Mouse (Mus musculus) embryonic facial prominence, embryonic 12.5 days (tissue): ENCODE measurements around the gene Nos1ap. TPM values are rescaled to one million over a fixed set of nuclear protein-coding genes. Genes with fewer than 3 reads are reported as not detected.
A peak's percentile ranks its signal among the peaks of the same experiment; 100 is the strongest.

Experiments
- ATAC-seq: fragments of 200-750 bp; cut with Nextera tagmentation; 2 replicates; pipeline ENCODE4 v1.8.0; 2017; ENCODE audit not compliant: insufficient number of reproducible peaks, insufficient read depth, low FRiP score, low TSS enrichment
- H3K27ac ChIP-seq: fragments of 300-500 bp; sonication (generic); 2 replicates; pipeline ENCODE4 v1.5.1; 2016; ENCODE audit warnings: mild to moderate bottlenecking
- H3K27me3 ChIP-seq: fragments of 300-500 bp; sonication (generic); 2 replicates; pipeline ENCODE4 v1.6.1; 2016; ENCODE audit warnings: mild to moderate bottlenecking, moderate library complexity
- H3K36me3 ChIP-seq: fragments of 300-500 bp; sonication (generic); 2 replicates; pipeline ENCODE4 v1.6.1; 2016; ENCODE audit warnings: mild to moderate bottlenecking
- H3K4me1 ChIP-seq: fragments of 300-500 bp; sonication (generic); 2 replicates; pipeline ENCODE4 v1.6.1; 2016
- H3K4me2 ChIP-seq: fragments of 300-500 bp; sonication (generic); replicated peaks from 2 replicates; pipeline ENCODE4 v1.6.1; 2016; ENCODE audit warnings: mild to moderate bottlenecking, moderate library complexity
- H3K4me3 ChIP-seq: fragments of 300-500 bp; sonication (generic); 2 replicates; pipeline ENCODE4 v1.5.1; 2016; ENCODE audit warnings: mild to moderate bottlenecking
- H3K9ac ChIP-seq: fragments of 300-500 bp; sonication (generic); 2 replicates; pipeline ENCODE4 v1.6.1; 2016; ENCODE audit warnings: mild to moderate bottlenecking, moderate library complexity
- H3K9me3 ChIP-seq: fragments of 300-500 bp; sonication (generic); 2 replicates; pipeline ENCODE4 v1.6.1; 2016; ENCODE audit warnings: mild to moderate bottlenecking, moderate library complexity
- WGBS: fragments of 180-500 bp; shearing (Covaris S2); methylation state at CpG from one replicate; pipeline ENCODE4 v1.1.7; 2016; 5-methylcytosine and 5-hydroxymethylcytosine counted together
- polyA plus RNA-seq: library from polyadenylated mRNA; unstranded; fragments of >200 nt; fragmentation: Nextera tagmentation; extraction: Ambion mirVana; gene quantifications from 2 replicates; pipeline ENCODE4 v1.2.1, GENCODE M21; 2016

The Nos1ap gene
- polyA plus RNA-seq, 1 experiment from 2014 or later = 10.9 TPM

DNA sequence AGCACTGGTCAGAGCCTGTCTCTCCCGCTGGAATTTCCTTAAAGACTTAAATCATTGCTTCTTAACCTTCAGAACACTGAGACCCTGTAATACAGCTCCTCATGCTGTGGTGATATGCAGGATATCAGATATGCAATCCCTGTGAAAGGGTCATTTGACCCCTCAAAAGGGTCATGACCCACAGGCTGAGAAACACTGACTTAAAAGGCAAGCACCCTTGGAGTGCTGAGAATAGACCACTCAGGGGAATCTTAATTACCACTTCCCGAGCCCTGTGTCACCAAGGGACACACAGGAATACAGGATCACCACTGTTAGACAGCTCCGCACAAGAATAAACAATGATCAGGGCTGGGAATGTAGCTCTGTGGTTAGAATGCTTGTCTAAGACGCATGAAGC lies 91.0 kb downstream of the Nos1ap start:
- no peaks in the 10 kb centered on the region for H3K36me3 ChIP-seq
- H3K9me3 ChIP-seq = no peaks in the 10 kb centered on the region
- no peak overlapping the region for H3K4me2 ChIP-seq
- no peaks in the 10 kb centered on the region for H3K27me3 ChIP-seq
- no peak overlapping the region for H3K9ac ChIP-seq
- WGBS = 19% methylated on average over 4 of the region's 4 CpGs
- peak; percentile 18; the same call in 1 of the 2 replicates for ATAC-seq
- H3K4me3 ChIP-seq = no peak overlapping the region
- H3K27ac ChIP-seq = no peak overlapping the region
- H3K4me1 ChIP-seq = peaks cover 19% of the 10 kb centered on the region; the same call in 1 of the 2 replicates

DNA sequence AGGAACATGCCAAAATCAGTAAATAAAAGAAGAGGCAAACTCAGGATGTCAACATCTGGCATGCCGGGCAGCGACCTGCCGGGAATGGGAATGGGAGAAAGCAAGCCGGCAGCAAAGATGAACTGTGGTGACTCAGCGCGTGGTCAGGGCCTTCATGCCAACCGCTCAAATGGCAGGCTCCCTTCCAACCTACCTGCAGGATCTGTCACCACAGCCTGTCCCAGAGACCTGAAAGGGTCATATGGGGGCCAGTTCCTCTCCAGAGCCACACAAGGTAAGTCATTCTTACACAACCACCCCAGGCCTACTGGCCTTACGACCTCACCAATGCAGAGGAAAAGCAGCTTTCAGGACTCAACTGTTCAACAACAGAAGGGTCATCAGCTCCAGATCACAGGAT lies 93.4 kb downstream of the Nos1ap start:
- Histone ChIP-seq H3K27ac (no peak overlapping the region), H3K4me1 (peaks cover 7% of the 10 kb centered on the region; the same call in 1 of the 2 replicates), H3K27me3 (no peaks in the 10 kb centered on the region), H3K36me3 (no peaks in the 10 kb centered on the region), H3K4me2 (no peak overlapping the region), H3K9me3 (no peaks in the 10 kb centered on the region), H3K4me3 (no peak overlapping the region), H3K9ac (no peak overlapping the region)
- 85% methylated on average over 8 of the region's 8 CpGs for WGBS
- no peak for ATAC-seq

DNA sequence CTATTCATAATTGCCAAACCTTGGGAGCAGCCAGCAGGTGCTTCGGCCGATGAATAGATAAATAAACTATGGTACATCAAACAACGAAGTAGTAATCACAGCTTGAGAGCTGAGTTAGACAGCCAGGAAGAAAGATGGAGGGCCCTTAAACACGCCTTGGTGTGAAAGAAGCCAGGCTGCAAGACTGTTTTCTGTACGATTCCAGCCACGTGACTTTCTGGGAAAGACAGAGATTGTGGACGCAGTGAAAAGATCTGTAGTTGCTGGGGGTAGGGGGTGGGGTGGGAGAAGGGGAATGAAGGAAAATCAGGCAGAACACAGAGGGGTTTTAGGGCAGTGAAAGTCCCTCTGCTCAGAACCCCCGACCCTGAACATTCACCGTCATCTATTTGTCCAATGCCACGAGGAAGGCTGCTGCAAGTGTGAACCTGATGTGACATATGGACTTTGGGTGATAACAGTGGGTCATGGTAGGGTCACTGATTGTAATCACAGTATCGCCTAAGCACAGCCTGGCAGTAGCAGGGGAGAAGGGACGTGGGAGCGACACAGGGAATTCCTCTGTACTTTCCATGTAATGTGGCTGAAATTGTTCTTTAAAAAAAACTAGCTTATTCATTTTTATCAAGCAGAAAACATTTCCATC lies 94.0 kb downstream of the Nos1ap start:
- no peak overlapping the region for H3K4me3 ChIP-seq
- H3K4me2 ChIP-seq = no peak overlapping the region
- H3K27me3 ChIP-seq = no peaks in the 10 kb centered on the region
- H3K9me3 ChIP-seq = no peaks in the 10 kb centered on the region
- H3K9ac ChIP-seq = no peak overlapping the region
- ATAC-seq = no peak
- peaks cover 7% of the 10 kb centered on the region; the same call in 1 of the 2 replicates for H3K4me1 ChIP-seq
- H3K27ac ChIP-seq = no peak overlapping the region
- WGBS = 61% methylated on average over 13 of the region's 13 CpGs
- H3K36me3 ChIP-seq = no peaks in the 10 kb centered on the region

DNA sequence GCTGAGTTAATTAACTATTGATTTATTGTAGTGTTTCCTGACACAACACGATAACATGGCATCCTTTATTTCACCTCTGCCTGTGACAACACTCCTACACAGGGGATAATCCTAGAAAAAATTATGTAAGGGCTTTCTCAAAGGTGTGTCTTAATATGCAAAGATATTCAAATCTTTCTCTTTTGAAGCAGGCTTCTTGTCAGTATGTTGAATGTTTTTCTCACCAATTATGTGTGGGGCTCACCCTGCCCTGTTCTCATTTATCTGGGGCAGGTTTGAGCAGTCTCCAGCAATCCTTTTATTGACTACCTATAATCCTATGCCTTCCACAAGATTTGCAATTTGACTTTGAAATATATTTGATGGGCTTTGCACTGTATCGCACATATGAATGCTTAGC lies 97.1 kb downstream of the Nos1ap start:
- WGBS = 90% methylated on average over 2 of the region's 2 CpGs
- H3K36me3 ChIP-seq = no peaks in the 10 kb centered on the region

DNA sequence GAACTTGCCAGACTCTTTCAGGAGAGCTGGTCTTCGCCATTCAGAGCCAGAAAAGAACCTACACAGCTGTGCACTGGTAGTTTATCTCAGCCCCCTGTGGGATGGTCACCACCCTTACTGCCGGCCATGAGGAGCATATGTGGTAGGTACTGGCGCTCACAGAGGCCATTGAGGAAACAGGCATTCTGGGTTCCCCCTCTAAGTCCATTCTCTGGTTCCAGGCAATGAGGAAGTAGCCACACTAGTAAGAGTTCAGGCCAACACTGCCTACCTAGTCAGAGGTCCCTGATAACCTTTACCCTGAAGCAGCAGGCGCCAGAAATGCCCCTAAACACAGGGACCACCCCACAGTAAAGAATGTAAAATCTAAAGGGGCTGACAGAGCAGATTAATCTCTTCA lies 97.6 kb downstream of the Nos1ap start:
- H3K4me1 ChIP-seq = no peaks in the 10 kb centered on the region
- ATAC-seq = no peak
- 81% methylated on average over 4 of the region's 4 CpGs for WGBS
- no peak overlapping the region for H3K9ac ChIP-seq
- H3K27ac ChIP-seq = no peak overlapping the region
- no peaks in the 10 kb centered on the region for H3K36me3 ChIP-seq
- H3K4me3 ChIP-seq = no peak overlapping the region
- no peaks in the 10 kb centered on the region for H3K9me3 ChIP-seq
- H3K27me3 ChIP-seq = no peaks in the 10 kb centered on the region
- H3K4me2 ChIP-seq = no peak overlapping the region

More for the DNA sequence above, 97.1 kb downstream of the Nos1ap start:
- no peak overlapping the region for H3K9ac ChIP-seq
- no peak for ATAC-seq
- no peaks in the 10 kb centered on the region for H3K27me3 ChIP-seq
- no peaks in the 10 kb centered on the region for H3K4me1 ChIP-seq
- H3K9me3 ChIP-seq = no peaks in the 10 kb centered on the region
- H3K4me3 ChIP-seq = no peak overlapping the region
- H3K4me2 ChIP-seq = no peak overlapping the region
- no peak overlapping the region for H3K27ac ChIP-seq

DNA sequence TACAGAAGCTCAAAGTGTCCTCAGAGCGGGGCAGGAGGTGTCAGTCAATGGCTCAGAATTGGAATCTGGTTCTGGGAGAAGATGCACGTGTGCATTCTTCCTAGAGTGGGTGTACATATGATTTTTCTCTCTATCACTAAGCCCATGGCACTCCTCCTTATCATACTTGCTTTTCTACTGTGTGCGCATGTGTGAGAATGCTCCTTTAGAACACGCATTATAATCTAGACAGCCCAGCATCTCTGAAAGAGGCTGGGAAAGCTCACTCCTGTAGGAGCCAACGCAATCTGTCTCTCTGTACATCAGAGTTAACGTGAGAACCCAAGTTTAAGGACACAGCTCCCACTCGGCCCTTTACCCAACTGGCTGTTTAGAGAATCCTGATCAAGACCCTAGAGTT lies 99.7 kb downstream of the Nos1ap start:
- 0 out of 2 replicates have a peak, but pooled peaks cover 3% of the 10 kb centered on the region for H3K4me1 ChIP-seq
- H3K36me3 ChIP-seq = no peaks in the 10 kb centered on the region
- H3K4me3 ChIP-seq = no peak overlapping the region
- ATAC-seq = no peak
- H3K9me3 ChIP-seq = no peaks in the 10 kb centered on the region
- no peak overlapping the region for H3K4me2 ChIP-seq
- no peak overlapping the region for H3K27ac ChIP-seq
- 89% methylated on average over 7 of the region's 7 CpGs for whole genome bisulfite sequencing
- no peak overlapping the region for H3K9ac ChIP-seq
- H3K27me3 ChIP-seq = no peaks in the 10 kb centered on the region

DNA sequence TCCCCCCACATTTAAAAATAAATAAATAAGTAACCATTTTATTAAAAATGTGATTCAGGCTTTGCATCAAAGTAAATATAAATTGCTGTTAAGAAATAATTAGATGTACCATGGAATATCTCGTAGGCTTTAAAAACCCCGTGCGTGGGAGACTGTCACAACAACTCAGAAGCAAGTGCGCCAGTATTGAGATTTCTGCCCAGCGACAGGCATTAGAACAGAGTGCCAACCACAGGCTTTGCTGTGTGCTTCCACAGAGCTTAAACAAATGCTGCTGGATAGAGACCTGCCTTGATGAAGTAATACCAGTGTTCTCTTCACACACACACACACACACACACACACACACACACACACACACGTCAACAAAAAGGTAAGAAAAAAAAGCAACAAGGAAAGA lies 100.2 kb downstream of the Nos1ap start:
- Histone ChIP-seq H3K4me1 (0 out of 2 replicates have a peak, but pooled peaks cover 3% of the 10 kb centered on the region), H3K4me2 (no peak overlapping the region), H3K27ac (no peak overlapping the region), H3K9me3 (no peaks in the 10 kb centered on the region), H3K4me3 (no peak overlapping the region), H3K9ac (no peak overlapping the region), H3K36me3 (no peaks in the 10 kb centered on the region), H3K27me3 (no peaks in the 10 kb centered on the region)
- no peak for ATAC-seq
- 88% methylated on average over 6 of the region's 6 CpGs for WGBS

DNA sequence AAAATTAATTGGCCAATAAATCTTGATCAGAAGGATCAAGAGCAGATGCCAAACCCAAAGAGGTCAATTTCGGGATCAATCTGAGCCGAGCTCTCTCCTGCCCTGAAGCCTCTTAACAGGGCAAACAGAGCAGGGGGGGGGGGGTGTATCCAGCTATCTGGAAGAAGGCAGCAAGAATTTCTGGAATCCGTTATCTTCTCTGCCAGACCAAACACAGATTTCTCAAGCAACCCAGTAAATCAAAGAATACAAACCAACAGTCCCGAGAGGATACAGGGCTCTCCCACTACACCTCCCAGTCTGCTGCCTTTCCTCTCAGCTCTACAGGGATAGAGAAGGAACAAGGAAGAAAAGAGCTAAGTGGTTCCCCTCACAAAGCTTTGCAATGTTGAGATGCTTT lies 104.5 kb downstream of the Nos1ap start:
- ATAC-seq = no peak
- no peaks in the 10 kb centered on the region for H3K27me3 ChIP-seq
- H3K36me3 ChIP-seq = no peaks in the 10 kb centered on the region
- no peaks in the 10 kb centered on the region for H3K9me3 ChIP-seq
- 10% methylated on average over 4 of the region's 4 CpGs for WGBS
- no peak overlapping the region for H3K4me2 ChIP-seq
- H3K4me1 ChIP-seq = peaks cover 3% of the 10 kb centered on the region; the same call in 1 of the 2 replicates
- H3K27ac ChIP-seq = no peak overlapping the region
- H3K9ac ChIP-seq = no peak overlapping the region
- no peak overlapping the region for H3K4me3 ChIP-seq

DNA sequence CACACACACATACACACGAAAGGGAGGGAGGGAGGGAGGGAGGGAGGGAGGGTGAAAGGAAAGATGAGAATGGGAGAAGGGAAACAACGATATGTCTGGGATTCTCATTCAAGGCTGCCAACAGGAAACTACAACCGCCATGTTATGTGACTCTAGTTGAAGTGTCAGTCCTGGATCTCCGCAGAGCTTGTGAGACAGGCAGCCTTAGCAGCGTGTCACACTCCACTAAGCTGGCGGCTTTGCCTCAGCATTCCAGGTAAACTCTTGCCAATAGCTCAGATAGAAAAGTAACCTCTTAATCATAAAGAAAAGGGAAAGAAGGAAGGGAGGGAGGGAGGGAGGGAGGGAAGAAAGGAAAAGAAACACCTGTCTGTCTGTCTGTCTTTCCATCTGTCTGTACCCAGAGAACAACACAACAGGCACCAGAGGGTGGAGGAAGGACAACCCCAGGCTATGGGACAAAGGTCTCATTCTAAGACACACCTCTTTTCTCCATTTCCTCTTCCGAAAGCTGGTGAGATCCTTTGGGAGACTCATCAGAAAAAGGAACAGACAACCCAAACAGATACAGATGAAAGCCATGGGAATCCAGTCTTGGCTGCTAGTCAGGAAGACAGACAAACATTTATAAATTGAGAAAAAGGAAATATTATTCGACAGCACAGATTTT lies 107.3 kb downstream of the Nos1ap start:
- Histone ChIP-seq H3K4me1 (peaks cover 23% of the 10 kb centered on the region), H3K27me3 (no peaks in the 10 kb centered on the region), H3K4me3 (no peak overlapping the region), H3K27ac (no peak overlapping the region), H3K4me2 (no peak overlapping the region), H3K9ac (no peak overlapping the region), H3K9me3 (no peaks in the 10 kb centered on the region), H3K36me3 (no peaks in the 10 kb centered on the region)
- 74% methylated on average over 7 of the region's 8 CpGs for WGBS
- ATAC-seq = no peak

DNA sequence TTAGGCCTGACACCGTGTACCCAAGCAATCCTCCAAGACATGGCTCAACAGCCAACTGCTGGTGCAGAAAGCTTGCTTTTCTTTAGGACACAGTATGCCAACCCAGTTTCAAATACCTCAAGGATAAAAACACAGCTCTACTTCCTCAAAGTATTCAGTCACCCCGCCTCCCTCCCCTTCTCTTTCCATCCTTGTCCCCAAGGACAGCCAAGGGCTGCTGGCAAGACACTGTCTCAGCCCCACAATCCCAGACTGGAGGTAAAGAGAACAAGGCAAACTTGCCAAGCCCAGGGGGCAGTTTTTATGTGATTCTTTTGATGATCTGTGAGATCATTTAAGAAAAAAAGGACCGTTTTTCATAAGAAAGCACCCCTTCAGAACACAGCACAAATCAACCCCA lies 108.6 kb downstream of the Nos1ap start:
- Histone ChIP-seq H3K9ac (no peak overlapping the region), H3K9me3 (no peaks in the 10 kb centered on the region), H3K27ac (no peak overlapping the region), H3K4me2 (no peak overlapping the region), H3K27me3 (no peaks in the 10 kb centered on the region), H3K4me3 (no peak overlapping the region), H3K36me3 (no peaks in the 10 kb centered on the region), H3K4me1 (peaks cover 25% of the 10 kb centered on the region)
- no peak for ATAC-seq
- 54% methylated on average over 3 of the region's 3 CpGs for WGBS

DNA sequence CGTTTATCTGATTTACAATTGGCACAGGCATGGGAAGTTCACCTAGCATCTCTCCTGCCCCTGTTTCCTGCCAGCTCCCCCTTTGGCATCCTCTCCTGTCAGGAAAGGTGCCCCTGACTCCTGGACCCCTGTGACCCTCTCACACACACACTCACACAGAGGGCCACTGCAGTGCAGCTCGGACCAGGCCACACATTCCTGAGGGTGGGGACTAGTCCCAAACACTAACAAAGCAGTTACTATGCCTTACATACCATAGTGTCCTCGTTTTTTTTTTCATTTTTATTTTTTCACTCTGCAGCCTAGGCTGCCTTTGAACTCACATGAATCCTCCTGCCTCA lies 110.2 kb downstream of the Nos1ap start:
- WGBS = 12% methylated on average over 3 of the region's 3 CpGs
- no peak overlapping the region for H3K27ac ChIP-seq

DNA sequence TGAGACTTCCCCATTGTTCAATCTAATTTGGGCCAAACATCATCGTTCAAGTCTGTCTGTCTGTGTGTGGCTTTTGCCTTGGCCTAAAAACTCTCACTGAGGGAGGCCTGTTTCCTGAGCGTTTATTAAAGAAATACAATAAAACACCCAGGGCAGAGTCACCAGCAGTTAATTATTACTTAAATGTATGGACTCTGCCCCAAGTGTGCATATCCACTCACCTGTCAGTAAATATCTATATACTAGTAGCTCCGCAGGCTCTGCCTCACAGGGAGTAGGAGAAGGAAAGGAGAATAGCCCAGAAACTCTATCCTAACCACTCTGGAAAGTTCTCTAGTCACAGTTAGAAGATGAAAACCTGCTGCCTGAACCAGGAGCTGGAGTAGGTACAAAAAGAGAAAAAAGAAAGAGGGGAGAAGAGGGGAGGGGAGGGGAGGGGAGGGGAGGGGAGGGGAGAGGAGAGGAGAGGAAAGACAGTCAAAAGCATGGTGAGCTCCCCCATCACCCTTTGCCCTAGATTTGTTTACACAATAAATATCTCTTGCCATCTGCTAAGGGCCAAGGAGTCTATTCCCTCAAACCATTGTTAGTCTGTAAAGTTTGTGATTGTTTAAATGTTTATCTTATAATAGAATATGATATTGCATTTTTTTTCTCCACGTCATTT lies 110.7 kb downstream of the Nos1ap start:
- Histone ChIP-seq H3K9ac (no peak overlapping the region), H3K9me3 (no peaks in the 10 kb centered on the region), H3K27ac (0 out of 2 replicates have a peak overlapping the region, but pooled peaks have one; percentile 26), H3K36me3 (no peaks in the 10 kb centered on the region), H3K4me2 (no peak overlapping the region), H3K4me3 (no peak overlapping the region), H3K27me3 (no peaks in the 10 kb centered on the region), H3K4me1 (peaks cover 22% of the 10 kb centered on the region)
- no peak for ATAC-seq
- 58% methylated on average over 4 of the region's 4 CpGs for WGBS

More for the DNA sequence above, 110.2 kb downstream of the Nos1ap start:
- Histone ChIP-seq H3K36me3 (no peaks in the 10 kb centered on the region), H3K4me3 (no peak overlapping the region), H3K9ac (no peak overlapping the region), H3K4me2 (no peak overlapping the region), H3K9me3 (no peaks in the 10 kb centered on the region), H3K4me1 (peaks cover 22% of the 10 kb centered on the region), H3K27me3 (no peaks in the 10 kb centered on the region)
- ATAC-seq = peak; percentile 76; the same call in 1 of the 2 replicates
